ENCODE assay signal across 15 mouse cellular contexts in the genomic region with DNA sequence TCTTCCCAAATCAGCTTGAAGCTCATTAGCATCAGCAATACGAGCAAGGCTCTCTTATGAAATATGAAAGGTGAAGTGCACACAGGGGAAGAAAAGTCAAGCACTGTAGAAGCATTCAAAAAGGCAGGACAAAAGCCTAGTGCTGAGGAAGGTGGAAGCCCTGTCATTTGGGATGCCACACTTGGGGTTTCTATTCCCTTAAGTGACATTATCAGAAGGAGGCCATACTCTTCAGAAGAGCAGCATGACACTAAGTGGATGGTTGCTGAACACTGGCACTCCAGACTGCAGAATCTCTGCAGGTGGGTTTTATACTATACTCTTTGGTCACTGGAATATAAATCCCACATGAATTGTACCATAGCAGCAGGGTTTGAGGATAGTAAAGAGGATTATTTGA.
"Had no signal": no experiment of that assay in that cellular context is flagged by ENCODE, and none has a peak within 500 bp of the region (broad histone marks: within the 10 kb centered on the region; RNA-seq: fewer than 3 reads in every experiment).

No protein-coding gene starts in this region.

- H3K4me3 ChIP-seq: intestine, embryonic 15.5 days; kidney, embryonic 15.5 days; left cerebral cortex, adult 2 months; liver, embryonic 13.5 days had no signal

- H3K27me3 ChIP-seq: intestine, embryonic 15.5 days; kidney, embryonic 15.5 days; liver, embryonic 13.5 days had no signal

- H3K4me2 ChIP-seq: intestine, embryonic 15.5 days; kidney, embryonic 15.5 days; liver, embryonic 13.5 days had no signal

- H3K4me1 ChIP-seq: intestine, embryonic 15.5 days; kidney, embryonic 15.5 days; liver, embryonic 13.5 days had no signal

- H3K9me3 ChIP-seq: intestine, embryonic 15.5 days; kidney, embryonic 15.5 days; liver, embryonic 13.5 days had no signal

- ATAC-seq: intestine, embryonic 15.5 days had no signal

- H3K36me3 ChIP-seq: intestine, embryonic 15.5 days; kidney, embryonic 15.5 days; liver, embryonic 13.5 days had no signal

- H3K9ac ChIP-seq: intestine, embryonic 15.5 days; kidney, embryonic 15.5 days; liver, embryonic 13.5 days had no signal

- DNase-seq: kidney, adult 11 months; kidney, adult 8-10 months; kidney, postnatal 14 days; kidney, postnatal 4 days; layer of hippocampus, adult 9-11 months; layer of hippocampus, postnatal 36 days; liver, embryonic 13.5 days; lung, adult 2 months; lung, postnatal 14 days; lung, postnatal 4 days; thymus, adult 18-20 months; thymus, postnatal 36 days had no signal

- H3K27ac ChIP-seq: intestine, embryonic 15.5 days; kidney, embryonic 15.5 days; left cerebral cortex, adult 2 months; liver, embryonic 13.5 days had no signal
